Mouse (Mus musculus): ENCODE data around the gene Tdgf1. TPM values are rescaled to one million over a fixed set of nuclear protein-coding genes. Genes with fewer than 3 reads are reported as not detected.

Gene Tdgf1
- total and polyA plus RNA-seq, 3 experiments = not detected

DNA sequence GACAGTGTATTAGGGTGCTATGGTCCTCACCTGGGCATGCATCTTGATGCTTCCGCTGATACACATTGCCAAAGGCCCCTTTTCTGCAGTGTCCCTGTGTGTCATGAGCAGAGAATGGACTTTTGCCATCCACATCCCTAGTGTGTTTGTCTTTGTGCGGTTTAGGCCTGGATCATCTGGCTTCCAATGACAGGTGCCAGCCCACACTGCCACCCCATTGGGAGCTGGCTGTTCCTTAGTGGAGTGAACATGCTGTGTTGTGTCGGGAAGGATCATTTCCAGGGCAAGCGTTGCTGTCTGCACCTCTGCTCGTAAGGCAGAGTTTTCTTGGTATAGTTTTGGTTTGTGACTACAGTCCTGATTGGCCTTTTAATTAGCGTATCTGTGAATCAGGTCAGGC, 44.8 kb downstream of the Tdgf1 start:
- in situ Hi-C loops (cut with MboI; ENCODE audit: low pct_ligation_motif_present, low pct_unique_long_range_greater_than_20kb, low sequenced_read_pairs) (no loop called here), dilution Hi-C loops (cut with MboI; ENCODE audit: extremely low pct_ligation_motif_present, extremely low pct_unique_long_range_greater_than_20kb, low sequenced_read_pairs) (no loop called here)
- Histone ChIP-seq H3K9me3 (replicated peaks; ENCODE audit: low read length) (no peaks in the 10 kb centered on the region), H3K27me3 (replicated peaks) (no peaks in the 10 kb centered on the region), H3K4me3 (replicated peaks in 1 of 3; ENCODE audit: low read depth in 2 of 3, low read length in 2 of 3, poor library complexity in 1 of 3) (no peak overlapping the region), H3K79me2 (replicated peaks; ENCODE audit: control insufficient read depth, extremely low read depth, insufficient read depth, poor library complexity, severe bottlenecking) (no peaks in the 10 kb centered on the region), H3K4me2 (ENCODE audit: insufficient read depth, low read depth, poor library complexity, severe bottlenecking) (no peak overlapping the region), H3K4me1 (ENCODE audit: control insufficient read depth in 1 of 2, insufficient read depth in 2 of 2) (peaks cover 4 to 28% of the 10 kb centered on the region in 2 experiments; a peak in 3 of 4 replicates), H3K27ac (ENCODE audit: insufficient read depth, low read depth) (no peak overlapping the region), H3K9ac (ENCODE audit: insufficient read depth, low read depth) (no peak overlapping the region), H3K36me3 (replicated peaks in 1 of 2; ENCODE audit: control insufficient read depth in 1 of 2, insufficient read depth in 1 of 2, low read length in 1 of 2) (peaks cover 0 to 34% of the 10 kb centered on the region in 2 experiments)
- DNase-seq (ENCODE audit: extremely low read depth) = no peak
- no peak for TF ChIP-seq JUND (conservative IDR thresholded peaks at IDR 0.05; ENCODE audit: low read depth, low read length)
- no peak for TF ChIP-seq IRF4 (IDR thresholded peaks at IDR 0.05; ENCODE audit: low read depth, low read length)
- no peak for TF ChIP-seq RAD21 (IDR thresholded peaks at IDR 0.05; ENCODE audit: low read depth, low read length)
- no peak for TF ChIP-seq PAX5 (IDR thresholded peaks at IDR 0.05; ENCODE audit: low read length)
- TF ChIP-seq MXI1 (IDR thresholded peaks at IDR 0.05; ENCODE audit: low read depth, low read length) = no peak
- no peak for TF ChIP-seq ETS1 (conservative IDR thresholded peaks at IDR 0.05; ENCODE audit: low read depth, low read length)
- no peak for TF ChIP-seq UBTF (IDR thresholded peaks at IDR 0.05; ENCODE audit: low read depth, low read length)
- no peak for TF ChIP-seq MAX (IDR thresholded peaks at IDR 0.05; ENCODE audit: low read length)
- no peak for TF ChIP-seq TCF12 (IDR thresholded peaks at IDR 0.05; ENCODE audit: low read depth, low read length)

DNA sequence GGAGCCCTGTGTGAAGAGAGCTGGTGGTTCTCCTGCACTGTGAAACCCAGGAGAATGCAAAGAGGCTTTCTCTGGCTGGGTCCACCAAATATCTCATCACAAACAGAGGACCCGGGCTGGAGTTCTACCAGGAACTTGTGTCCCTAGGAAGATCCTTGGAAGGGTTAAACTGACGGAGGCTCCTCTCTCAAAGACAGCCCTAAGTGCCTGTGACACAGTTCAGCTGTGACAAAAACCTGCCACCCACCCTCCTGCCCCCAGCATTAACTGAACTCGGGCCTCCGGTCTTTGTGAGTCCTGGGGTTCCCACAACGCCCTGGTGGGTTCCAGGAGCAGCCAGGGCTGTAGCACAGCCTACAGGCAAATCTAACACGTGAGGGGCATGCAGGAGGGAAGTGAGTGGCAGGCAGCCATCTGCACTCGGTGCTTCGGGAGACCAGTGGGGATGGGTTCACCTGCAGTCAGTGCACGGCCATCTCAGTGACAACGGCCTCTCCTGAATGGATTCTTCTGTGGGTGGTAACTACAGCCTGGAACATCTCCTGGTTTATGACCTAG, 46.4 kb downstream of the Tdgf1 start:
- no peaks in the 10 kb centered on the region for H3K9me3 ChIP-seq (replicated peaks; ENCODE audit: low read length)
- no peak overlapping the region for H3K4me3 ChIP-seq (replicated peaks in 1 of 3; ENCODE audit: low read depth in 2 of 3, low read length in 2 of 3, poor library complexity in 1 of 3)
- no peak for TF ChIP-seq RCOR1 (conservative IDR thresholded peaks at IDR 0.05; ENCODE audit: low read depth, low read length)
- TF ChIP-seq MEF2A (IDR thresholded peaks at IDR 0.05; ENCODE audit: borderline replicate concordance, low read depth, low read length) = no peak
- no peak for TF ChIP-seq GABPA (IDR thresholded peaks at IDR 0.05; ENCODE audit: insufficient replicate concordance, low read depth, low read length)
- no peak for TF ChIP-seq TCF12 (IDR thresholded peaks at IDR 0.05; ENCODE audit: low read depth, low read length)
- TF ChIP-seq POLR2AphosphoS2 (IDR thresholded peaks at IDR 0.05; ENCODE audit: low read depth, low read length) = no peak
- no peak for TF ChIP-seq E2F4 (IDR thresholded peaks at IDR 0.05; ENCODE audit: insufficient replicate concordance, low read depth, low read length)
- no peak for TF ChIP-seq NELFE (IDR thresholded peaks at IDR 0.05; ENCODE audit: low read depth, low read length)
- TF ChIP-seq JUN (IDR thresholded peaks at IDR 0.05; ENCODE audit: insufficient read depth, low read depth, low read length) = no peak
- no peak for TF ChIP-seq NRF1 (IDR thresholded peaks at IDR 0.05; ENCODE audit: low read depth, low read length)
- no peak for TF ChIP-seq TBP (conservative IDR thresholded peaks at IDR 0.05; ENCODE audit: low read depth, low read length)
- TF ChIP-seq POLR2A (IDR thresholded peaks at IDR 0.05; ENCODE audit: low read depth, low read length) = no peak
- no peak for TF ChIP-seq SIN3A (IDR thresholded peaks at IDR 0.05; ENCODE audit: low read length)
- TF ChIP-seq CHD1 (IDR thresholded peaks at IDR 0.05; ENCODE audit: low read depth, low read length) = no peak
- TF ChIP-seq JUND (conservative IDR thresholded peaks at IDR 0.05; ENCODE audit: low read depth, low read length) = no peak
- TF ChIP-seq USF2 (conservative IDR thresholded peaks at IDR 0.05; ENCODE audit: low read depth, low read length) = no peak
- TF ChIP-seq ZNF384 (IDR thresholded peaks at IDR 0.05; ENCODE audit: low read depth, low read length) = no peak
- TF ChIP-seq CTCF (conservative IDR thresholded peaks at IDR 0.05 in 1 of 2, IDR thresholded peaks at IDR 0.05 in 1 of 2; ENCODE audit: low read depth in 2 of 2, low read length in 2 of 2) = no peak
- TF ChIP-seq KAT2A (IDR thresholded peaks at IDR 0.05; ENCODE audit: insufficient replicate concordance, low read length) = no peak
- H3K4me2 ChIP-seq (ENCODE audit: insufficient read depth, low read depth, poor library complexity, severe bottlenecking) = no peak overlapping the region
- DNase-seq (ENCODE audit: extremely low read depth) = no peak
- dilution Hi-C loops (cut with MboI; ENCODE audit: extremely low pct_ligation_motif_present, extremely low pct_unique_long_range_greater_than_20kb, low sequenced_read_pairs) (no loop called here), in situ Hi-C loops (cut with MboI; ENCODE audit: low pct_ligation_motif_present, low pct_unique_long_range_greater_than_20kb, low sequenced_read_pairs) (no loop called here)
- peaks cover 4 to 28% of the 10 kb centered on the region in 2 experiments; a peak in 3 of 4 replicates for H3K4me1 ChIP-seq (ENCODE audit: control insufficient read depth in 1 of 2, insufficient read depth in 2 of 2)
- H3K36me3 ChIP-seq (replicated peaks in 1 of 2; ENCODE audit: control insufficient read depth in 1 of 2, insufficient read depth in 1 of 2, low read length in 1 of 2) = peaks cover 0 to 50% of the 10 kb centered on the region in 2 experiments
- H3K79me2 ChIP-seq (replicated peaks; ENCODE audit: control insufficient read depth, extremely low read depth, insufficient read depth, poor library complexity, severe bottlenecking) = no peaks in the 10 kb centered on the region
- H3K9ac ChIP-seq (ENCODE audit: insufficient read depth, low read depth) = no peak overlapping the region
- H3K27ac ChIP-seq (ENCODE audit: insufficient read depth, low read depth) = no peak overlapping the region
- H3K27me3 ChIP-seq (replicated peaks) = no peaks in the 10 kb centered on the region

All from CH12.LX (cell line).